Mouse (Mus musculus) fibroblast of lung, adult 2 months (primary cell): ENCODE measurements around the gene Naaladl1.

ENCODE experiments used
- DNase-seq: peaks from one replicate; pipeline ENCODE4 v3.0.0-alpha.2; 2011; ENCODE audit warnings: low read depth

Gene Naaladl1

DNA sequence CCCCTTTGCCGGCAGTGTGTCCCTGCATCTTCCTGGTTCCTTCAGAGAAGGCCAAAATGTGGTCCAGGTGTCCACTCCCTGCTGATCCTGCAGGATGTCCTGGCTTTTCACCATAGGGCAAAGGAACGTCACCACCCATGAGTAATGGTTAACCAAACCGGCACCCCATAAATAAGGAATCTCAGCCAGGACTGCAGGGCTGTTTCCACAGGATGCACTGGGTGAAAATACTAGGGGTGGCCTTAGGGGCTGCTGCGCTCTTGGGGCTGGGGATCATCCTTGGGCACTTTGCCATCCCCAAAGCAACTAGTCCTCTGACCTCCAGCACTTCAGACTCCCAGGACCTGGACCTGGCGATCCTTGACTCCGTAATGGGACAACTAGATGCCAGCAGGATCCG is at the start of gene Naaladl1:
Gene Naaladl1, plus strand, starts transcription at position 197 of the 400 bp plus-strand sequence.
- no peak for DNase-seq

DNA sequence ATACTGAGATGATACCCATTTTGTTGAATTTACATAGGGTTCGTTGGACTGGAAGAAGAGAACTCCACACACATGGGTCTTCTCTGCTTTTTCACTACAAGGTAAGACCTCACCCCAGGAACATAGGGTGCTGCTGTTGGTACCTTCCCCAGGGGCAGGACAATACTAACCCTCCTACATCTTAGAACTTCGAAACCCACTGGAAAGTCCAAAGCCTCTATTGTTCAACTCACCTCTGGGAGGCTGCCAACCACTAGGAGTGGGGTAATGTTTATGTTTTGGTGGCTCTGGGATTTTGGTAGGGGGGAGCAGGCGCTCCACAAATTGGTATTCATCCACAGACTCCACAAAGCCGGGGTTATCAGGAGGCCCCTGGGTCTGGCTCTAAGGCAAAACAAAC is 48.9 kb upstream of the Naaladl1 start:
- no peak for DNase-seq

DNA sequence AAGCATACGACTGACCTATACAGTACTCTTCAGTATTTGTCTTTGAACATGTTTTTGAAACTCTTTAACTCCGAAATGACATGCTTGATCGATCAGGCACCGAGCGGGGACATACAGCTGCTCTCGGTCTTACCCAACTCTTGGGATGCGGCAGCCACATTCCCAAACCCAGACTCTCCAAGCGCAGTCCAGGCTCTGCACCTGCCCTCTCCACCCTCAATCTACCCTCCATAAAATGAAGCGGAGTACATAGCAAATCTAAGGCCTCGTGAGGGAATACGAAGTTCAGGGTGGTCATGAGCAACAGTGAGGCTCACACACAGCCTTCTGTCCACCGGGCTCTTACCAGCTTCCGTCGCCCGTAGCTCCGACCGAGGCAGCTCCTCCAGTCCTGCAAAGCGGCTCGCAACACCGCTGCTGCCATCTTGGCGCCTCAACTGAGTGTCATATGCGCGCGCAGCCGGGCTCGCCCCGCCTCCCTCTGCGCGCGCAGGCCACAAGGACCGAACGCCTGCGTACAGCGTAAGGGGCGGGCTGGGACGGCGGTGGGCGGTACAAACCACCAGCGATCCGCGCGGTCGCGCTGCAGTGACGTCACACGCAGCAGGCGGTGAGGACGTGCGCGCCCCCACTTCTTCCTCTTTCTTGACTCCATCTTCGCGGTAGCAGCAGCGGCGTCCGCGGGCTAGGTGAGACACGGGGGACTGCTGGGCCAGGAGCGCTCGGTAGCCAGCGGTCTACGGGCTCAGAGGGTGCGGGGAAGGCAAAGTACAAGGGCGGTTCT is 48.1 kb upstream of the Naaladl1 start, which contains the start of the genes Mrpl49 and Fau:
Gene Mrpl49, minus strand, starts transcription at position 473 of the 784 bp plus-strand sequence.
Gene Fau, plus strand, starts transcription at position 532 of the 784 bp plus-strand sequence.
- DNase-seq, result peak; percentile 91

GRCm38 (mm10) chr19:6058513-6058912 is 47.1 kb upstream of the Naaladl1 start:
- no peak for DNase-seq

DNA sequence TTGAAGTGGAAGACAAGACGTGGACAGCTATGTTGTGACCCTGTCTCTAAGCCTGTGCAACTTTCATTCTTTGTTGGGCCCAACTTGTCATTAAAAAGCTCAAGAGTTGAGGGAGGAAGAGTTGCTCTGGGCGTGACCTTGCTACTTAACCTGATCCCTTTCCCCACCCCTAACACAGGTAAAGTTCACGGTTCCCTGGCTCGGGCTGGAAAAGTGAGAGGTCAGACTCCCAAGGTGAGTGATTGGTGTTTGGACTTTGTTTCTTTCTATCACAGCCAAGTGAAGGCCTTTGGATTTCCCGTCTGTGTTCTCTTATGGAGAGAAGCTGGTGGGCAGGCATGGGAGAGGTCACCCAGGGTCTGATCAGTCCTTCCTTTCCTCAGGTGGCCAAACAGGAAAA is 46.6 kb upstream of the Naaladl1 start:
- DNase-seq, result no peak

DNA sequence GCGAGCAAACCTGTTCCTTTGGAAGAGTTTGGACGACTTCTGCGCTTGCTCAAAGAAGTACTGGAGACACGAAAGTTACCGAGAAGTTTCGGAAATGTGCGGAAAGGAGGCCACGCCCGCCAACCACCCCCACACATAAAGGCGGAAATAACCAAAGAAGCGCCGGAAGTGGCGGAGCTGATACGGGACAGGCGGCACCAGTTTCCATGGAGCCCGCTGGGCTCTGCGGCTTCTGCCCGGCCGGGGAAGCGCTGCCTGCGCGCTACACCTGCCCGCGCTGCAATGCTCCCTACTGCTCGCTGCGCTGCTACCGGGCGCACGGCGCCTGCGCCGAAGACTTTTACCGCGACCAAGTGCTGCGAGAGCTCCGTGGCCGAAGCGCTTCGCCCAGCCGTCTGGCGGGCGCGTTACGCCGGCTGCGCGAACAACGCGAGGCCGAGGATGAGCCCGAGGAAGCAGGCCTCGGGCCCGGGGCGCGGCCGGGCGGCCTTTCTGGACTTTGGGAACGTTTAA is 44.5 kb upstream of the Naaladl1 start, which contains the start of gene Znhit2:
Gene Znhit2, plus strand, starts transcription at position 172 of the 513 bp plus-strand sequence.
- peak; percentile 91 for DNase-seq

- no peak for DNase-seq
Measured at GRCm38 (mm10) chr19:6061641-6062302, 43.8 kb upstream of the Naaladl1 start.

- no peak for DNase-seq
Measured at GRCm38 (mm10) chr19:6062418-6062817, 43.2 kb upstream of the Naaladl1 start.

- no peak for DNase-seq
Measured at GRCm38 (mm10) chr19:6063081-6063480, 42.5 kb upstream of the Naaladl1 start.

GRCm38 (mm10) chr19:6066571-6066970 is 39.0 kb upstream of the Naaladl1 start:
- no peak for DNase-seq

DNA sequence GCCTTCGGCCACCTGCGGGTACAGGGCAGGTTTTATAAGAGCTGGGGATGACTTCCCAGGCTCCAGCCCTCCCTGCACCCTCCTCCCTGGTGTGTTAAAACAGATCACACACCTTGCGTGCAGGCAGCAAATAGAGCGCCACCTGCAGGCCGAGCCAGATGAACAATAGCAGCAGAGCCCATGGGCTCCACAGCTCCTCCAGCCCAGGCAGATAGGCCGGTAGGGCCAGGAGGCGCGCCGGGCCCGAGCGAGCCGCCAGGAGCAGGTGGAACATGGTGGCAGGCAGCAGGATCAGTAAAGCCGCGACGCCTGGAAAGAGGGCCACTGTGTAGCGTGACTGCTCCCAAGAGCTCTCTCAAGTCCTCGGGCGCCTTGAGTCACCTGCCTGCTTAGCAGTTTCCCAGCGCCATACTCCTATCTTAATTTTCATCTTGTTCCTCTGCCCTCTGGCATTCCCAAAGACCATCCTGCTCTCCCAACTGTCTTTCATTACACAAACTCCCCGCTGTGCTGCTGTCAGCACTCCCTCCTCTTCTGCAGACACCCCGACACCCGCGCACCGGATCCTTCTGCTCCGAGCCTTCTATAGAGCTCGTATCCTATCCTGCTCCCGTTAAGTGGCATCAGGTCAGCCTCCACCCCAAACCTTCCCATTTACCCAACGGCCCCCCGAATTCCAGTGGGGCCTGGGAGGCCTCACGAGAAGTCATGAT is 38.4 kb upstream of the Naaladl1 start:
- DNase-seq, result no peak

DNA sequence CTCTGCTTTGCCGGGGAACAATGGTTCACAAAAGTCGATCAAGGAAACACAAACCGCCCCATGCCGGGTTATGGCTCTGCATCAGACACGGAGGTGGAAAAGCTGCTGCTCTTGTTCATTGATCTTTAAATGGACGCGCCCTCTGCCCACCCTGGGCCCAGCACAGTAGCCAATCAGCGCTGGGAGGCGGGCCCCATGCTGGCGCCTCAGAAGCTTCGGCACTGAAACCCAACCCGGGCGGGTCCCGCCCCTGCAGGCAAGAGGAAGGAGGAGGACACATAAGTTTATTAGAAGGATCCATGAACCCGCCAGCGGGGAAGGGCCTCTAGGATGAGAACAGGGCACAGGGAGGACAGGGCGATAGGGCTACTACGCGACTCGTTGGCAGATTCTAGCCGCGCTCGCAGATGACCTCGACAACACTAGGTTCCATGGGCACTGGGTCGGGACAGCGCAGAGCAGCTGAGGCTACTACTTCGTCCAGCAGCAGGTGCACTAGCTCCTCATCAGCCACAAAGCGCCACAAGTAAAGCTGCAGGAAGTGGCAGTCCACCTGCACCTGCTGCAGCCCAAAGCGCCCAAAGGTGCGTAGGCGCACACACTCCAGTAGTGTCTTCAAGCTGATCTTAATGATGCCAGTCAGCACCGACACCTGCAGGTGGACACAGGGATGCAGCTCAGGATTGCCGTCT is 37.7 kb upstream of the Naaladl1 start, which contains the start of gene Tm7sf2:
Gene Tm7sf2, minus strand, starts transcription at position 650 of the 692 bp plus-strand sequence.
- no peak for DNase-seq

DNA sequence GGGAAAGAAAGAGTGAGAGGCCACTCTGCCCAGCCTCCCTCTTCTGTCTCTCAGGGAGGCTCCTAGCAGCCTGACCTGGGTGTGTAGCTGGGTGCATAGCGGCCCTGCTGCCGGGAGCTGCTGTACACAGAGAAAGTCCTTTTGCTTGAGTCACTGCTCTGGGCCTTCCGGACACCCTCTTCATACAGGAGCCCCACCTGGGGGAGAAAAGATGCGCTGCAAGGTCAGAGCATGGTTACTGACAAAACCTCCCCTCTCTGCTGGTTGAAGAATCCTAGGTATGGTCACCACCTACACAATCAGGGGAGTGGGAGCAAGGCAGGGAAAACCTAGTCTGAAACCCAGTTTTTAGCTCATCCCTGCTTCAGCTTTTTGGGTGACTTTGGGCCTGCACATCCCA is 36.6 kb upstream of the Naaladl1 start:
- no peak for DNase-seq

DNA sequence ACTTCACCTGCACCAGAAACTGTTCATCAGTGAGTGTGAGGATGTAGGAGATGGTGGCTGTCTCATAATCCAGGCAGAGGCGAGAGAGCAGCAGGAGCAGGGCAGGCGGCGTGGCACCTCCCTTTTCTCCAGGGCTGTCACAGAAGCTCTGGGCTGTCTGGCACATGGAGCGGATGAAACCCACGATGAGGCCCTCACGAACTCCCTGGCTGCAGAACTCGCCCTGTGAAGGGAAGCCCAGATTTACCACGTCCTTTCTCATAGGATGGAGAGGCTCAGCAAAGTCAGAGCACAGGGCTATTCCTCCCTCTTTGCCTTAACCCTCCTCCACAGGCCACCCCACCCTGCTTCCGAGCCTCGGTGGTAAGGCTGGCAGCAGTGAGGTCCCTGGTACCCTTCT is 35.7 kb upstream of the Naaladl1 start:
- DNase-seq, result no peak

DNA sequence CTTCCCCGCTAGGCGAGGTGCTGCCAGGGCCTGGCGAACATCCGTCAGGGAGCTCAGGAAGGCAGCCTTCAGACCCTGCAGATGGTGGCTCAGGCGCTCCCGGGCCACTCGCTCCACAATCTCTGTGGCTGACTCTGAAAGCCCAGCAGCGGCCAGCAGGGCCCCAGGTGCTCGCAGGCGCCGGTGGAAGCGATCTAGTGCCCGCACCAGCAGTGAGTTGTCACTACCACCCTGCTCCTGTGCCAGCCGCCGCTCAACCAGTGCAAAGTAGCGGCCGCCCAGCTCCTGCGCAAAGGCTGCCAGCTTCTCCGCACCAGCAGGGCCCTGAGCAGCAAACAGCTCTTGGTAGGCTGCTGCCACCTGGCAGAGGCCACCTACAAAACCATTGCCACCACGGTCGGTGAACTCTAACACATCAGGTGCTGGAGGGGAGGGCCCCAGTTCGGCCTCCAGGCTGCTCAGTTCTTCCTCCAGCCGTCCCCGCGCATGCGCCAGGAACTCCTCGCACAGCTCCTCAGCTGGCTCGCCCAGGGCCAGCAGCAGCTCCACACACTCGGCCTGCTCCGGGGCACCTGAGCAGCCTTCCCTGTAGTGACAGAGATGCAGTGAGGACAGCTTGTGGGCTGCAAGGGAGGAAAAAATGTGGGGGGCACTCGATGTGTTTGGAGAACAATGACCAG is 34.9 kb upstream of the Naaladl1 start:
- DNase-seq, result no peak

DNA sequence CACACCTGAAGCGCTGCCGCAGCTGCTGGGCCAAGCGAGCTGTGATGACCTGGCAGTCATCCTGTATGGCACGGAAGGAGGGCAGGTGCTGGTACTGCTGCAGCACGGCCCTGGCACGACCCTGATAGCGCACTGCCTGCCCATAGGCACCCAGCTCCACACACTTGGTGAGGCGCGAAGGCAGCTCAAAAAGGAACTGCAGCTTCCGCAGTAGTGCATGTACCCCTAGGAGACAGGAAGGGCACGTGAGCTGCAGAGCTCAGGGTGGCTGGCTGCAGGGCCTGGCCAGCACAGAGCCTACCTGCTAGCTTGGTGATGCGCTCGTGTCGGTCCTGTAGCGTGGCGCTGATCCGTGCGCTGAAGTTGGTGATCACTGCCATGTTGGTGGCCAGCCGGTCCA is 34.3 kb upstream of the Naaladl1 start:
- DNase-seq, result no peak

GRCm38 (mm10) chr19:6073889-6074288 is 31.7 kb upstream of the Naaladl1 start:
- no peak for DNase-seq

- DNase-seq, result peak; percentile 87
Measured at GRCm38 (mm10) chr19:6076564-6077393, 28.8 kb upstream of the Naaladl1 start, which contains the start of gene Vps51. Gene Vps51, minus strand, starts transcription at chr19:6077231.

DNA sequence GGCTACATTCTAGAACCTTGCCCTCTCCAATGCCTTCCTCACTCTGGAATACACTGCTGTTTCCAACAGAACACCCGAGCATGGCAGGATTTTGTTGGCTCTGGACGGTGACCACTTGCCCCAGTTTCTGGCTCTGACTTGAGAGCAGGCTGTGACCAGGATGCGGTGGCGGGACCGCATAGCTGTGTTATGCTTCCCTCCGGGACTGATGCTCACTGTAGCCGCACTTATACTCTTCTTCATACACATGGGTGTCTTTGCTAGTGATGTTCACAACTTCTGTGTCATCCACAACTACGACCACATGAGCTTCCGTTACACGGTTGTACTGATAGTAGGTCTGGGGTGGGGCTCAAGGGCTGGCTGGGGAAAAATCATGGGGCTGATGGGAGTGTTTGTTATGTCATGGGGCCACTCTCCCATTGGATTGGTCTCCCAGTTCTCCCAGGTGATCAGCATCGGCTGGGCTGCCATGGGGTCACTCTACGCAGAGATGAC is 25.6 kb upstream of the Naaladl1 start, which contains the start of gene Tmem262:
Gene Tmem262, plus strand, starts transcription at position 51 of the 498 bp plus-strand sequence.
- no peak for DNase-seq

- no peak for DNase-seq
Measured at GRCm38 (mm10) chr19:6082156-6082555, 23.4 kb upstream of the Naaladl1 start, which contains the start of gene Gm28374. Gene Gm28374, minus strand, starts transcription at chr19:6082256.
